Mouse (Mus musculus): ENCODE measurements around the gene Sparc. TPM values are rescaled to one million over a fixed set of nuclear protein-coding genes. Genes with fewer than 3 reads are reported as not detected.

Gene Sparc
- polyA plus RNA-seq (2014; fragmentation: Illumina TruSeq; extraction: RNeasy Lipid Tissue Mini Kit (QIAGEN cat#74804); ENCODE audit: low read depth, low replicate concordance) = 95.4 TPM

DNA sequence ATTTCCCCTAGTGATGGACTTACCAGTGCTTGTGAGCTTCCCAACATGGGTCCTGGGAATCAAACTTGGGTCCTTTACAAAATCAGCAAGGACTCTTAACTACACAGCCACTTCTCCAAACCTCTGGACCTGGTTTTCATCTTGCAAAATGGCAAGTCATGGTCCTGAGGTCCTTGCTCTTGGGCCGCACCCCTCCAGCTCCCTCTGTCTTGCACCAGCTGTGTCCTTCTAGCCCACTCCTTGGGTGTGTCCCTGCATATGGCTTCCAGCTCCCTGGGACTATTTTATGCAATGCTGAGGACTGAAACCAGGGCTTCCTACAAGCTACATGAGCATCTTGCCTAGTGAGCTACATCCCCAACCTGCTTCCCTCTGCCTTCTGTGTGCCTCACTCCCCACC is at the start of gene Sparc:
Gene Sparc (minus strand): TSS at position 206 of the 400 bp plus-strand sequence.

DNA sequence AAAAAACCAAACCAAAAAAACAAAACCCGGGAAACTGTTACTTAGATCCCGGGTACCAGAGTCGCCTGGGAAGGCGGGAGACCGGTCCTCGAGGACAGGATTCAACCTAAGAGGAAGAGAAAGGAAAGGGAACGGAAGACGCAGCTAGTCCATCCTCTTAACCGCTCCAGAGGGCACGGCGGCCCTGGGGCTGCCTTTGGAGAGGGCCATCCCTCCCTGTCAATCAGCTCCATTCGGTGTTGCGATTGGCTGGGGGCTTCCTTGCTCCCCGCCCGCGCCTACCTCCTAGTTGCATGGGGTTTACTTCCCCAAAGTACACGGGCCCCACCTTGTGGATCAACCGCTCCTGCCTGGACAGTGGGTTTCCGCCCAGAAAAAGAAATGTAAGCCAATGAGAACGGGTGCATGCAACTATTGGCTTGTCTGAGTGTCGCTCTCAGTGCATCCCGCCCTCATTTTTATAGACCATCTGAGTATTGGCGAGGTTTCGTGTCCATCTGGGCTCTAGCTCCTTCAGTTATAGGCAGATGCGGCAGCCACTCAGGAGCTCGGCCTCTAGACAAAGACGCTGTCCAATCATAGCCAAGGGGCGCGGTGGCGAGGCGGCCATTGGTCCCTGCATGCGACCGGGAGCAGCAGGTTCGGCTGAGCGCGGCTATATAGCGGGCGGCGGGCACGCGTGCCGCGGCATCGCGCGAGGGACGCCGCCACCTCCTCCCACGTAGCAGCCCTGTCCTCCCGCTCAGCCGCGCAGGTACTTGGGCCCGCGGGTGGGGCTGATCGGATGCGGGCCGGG is 46.3 kb upstream of the Sparc start, which contains the start of gene G3bp1:
Gene G3bp1 (plus strand): TSS at position 638 of the 796 bp plus-strand sequence.

DNA sequence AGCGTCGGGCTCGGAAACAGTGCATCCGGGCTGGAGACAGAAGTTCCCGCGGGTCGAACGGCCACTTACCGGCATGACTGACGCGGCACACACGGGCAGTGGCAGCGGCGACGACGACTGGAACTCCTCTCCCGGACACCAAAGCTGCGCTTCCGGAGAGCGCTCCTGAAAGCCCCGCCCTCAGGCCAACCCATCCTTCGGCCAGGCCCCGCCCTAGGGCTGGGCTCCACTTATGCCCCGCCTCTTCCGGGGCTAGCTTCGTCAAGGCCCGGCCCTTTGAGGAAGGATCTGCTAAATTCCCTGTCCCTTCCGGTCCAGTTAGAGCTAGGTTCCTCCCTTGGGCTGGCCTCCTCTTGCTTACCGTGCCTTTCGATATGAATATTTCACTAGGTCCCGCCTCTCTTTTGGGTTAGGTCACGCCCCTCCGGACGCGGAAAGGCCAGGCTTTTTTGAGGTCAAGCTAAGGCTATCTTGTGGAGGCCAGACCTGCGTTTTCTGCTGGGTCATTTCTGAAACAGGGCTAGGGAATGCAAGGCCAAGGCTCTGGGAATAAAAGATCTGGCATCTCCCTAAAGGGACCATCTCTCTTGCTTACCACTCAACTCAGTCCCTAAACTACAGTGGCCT is 38.1 kb upstream of the Sparc start, which contains the start of gene Atox1:
Gene Atox1 (minus strand): TSS at position 221 of the 627 bp plus-strand sequence.

Other genes with a start within 250 kb of the Sparc start
- gene Slc36a2, start 238.1 kb downstream of the Sparc start, polyA plus RNA-seq (2014; fragmentation: Illumina TruSeq; extraction: RNeasy Lipid Tissue Mini Kit (QIAGEN cat#74804); ENCODE audit: low read depth, low replicate concordance) = 0.36 TPM
- gene Slc36a1, start 218.8 kb downstream of the Sparc start, polyA plus RNA-seq (2014; fragmentation: Illumina TruSeq; extraction: RNeasy Lipid Tissue Mini Kit (QIAGEN cat#74804); ENCODE audit: low read depth, low replicate concordance) = 6.5 TPM
- 0.04 TPM for gene Fat2, start 86.6 kb downstream of the Sparc start, polyA plus RNA-seq (2014; fragmentation: Illumina TruSeq; extraction: RNeasy Lipid Tissue Mini Kit (QIAGEN cat#74804); ENCODE audit: low read depth, low replicate concordance)
- not detected for gene Atox1, start 38.1 kb upstream of the Sparc start, polyA plus RNA-seq (2014; fragmentation: Illumina TruSeq; extraction: RNeasy Lipid Tissue Mini Kit (QIAGEN cat#74804); ENCODE audit: low read depth, low replicate concordance)
- 29.3 TPM for gene G3bp1, start 46.5 kb upstream of the Sparc start, polyA plus RNA-seq (2014; fragmentation: Illumina TruSeq; extraction: RNeasy Lipid Tissue Mini Kit (QIAGEN cat#74804); ENCODE audit: low read depth, low replicate concordance)
- not detected for gene Glra1, start 185.0 kb upstream of the Sparc start, polyA plus RNA-seq (2014; fragmentation: Illumina TruSeq; extraction: RNeasy Lipid Tissue Mini Kit (QIAGEN cat#74804); ENCODE audit: low read depth, low replicate concordance)

Data from kidney, adult 10 weeks (tissue).